Mouse (Mus musculus) heart, embryonic 14.5 days (tissue): ENCODE results near the gene Tm9sf3. TPM values are rescaled to one million over a fixed set of nuclear protein-coding genes. Genes with fewer than 3 reads are reported as not detected.

Experiments
- ATAC-seq: fragments of 200-750 bp; cut with Nextera tagmentation; 2 replicates; pipeline ENCODE4 v1.8.0; 2017; ENCODE audit warnings: low read depth, moderate TSS enrichment; ENCODE audit not compliant: insufficient number of reproducible peaks, insufficient read depth, low FRiP score
- H3K27ac ChIP-seq, 2 experiments: fragments of 200-500 bp in 1 of 2; fragments of 300-500 bp in 1 of 2; sonication (generic) in 1 of 2; replicated peaks in 1 of 2; 2 replicates each; pipeline ENCODE4 v1.5.1; 2012 to 2014; ENCODE audit warnings: low read depth in 2 of 2, low read length in 2 of 2, control low read depth in 1 of 2, mild to moderate bottlenecking in 1 of 2, mixed read lengths in 1 of 2; ENCODE audit not compliant: control insufficient read depth in 1 of 2, insufficient read depth in 1 of 2
- H3K27me3 ChIP-seq: fragments of 300-500 bp; sonication (generic); 2 replicates; pipeline ENCODE4 v1.6.1; 2014; ENCODE audit warnings: mild to moderate bottlenecking, low read length, control low read depth; ENCODE audit not compliant: control insufficient read depth, insufficient read depth
- H3K36me3 ChIP-seq: fragments of 300-500 bp; sonication (generic); 2 replicates; pipeline ENCODE4 v1.6.1; 2014; ENCODE audit warnings: mild to moderate bottlenecking, control low read depth, low read length, mixed read lengths; ENCODE audit not compliant: control insufficient read depth, insufficient read depth
- H3K4me1 ChIP-seq, 2 experiments: fragments of 200-500 bp in 1 of 2; fragments of 300-500 bp in 1 of 2; sonication (generic) in 1 of 2; 2 replicates each; pipeline ENCODE4 v1.6.1; 2012 to 2014; ENCODE audit warnings: low read length in 2 of 2, control low read depth in 1 of 2, mixed read lengths in 1 of 2; ENCODE audit not compliant: control insufficient read depth in 2 of 2, insufficient read depth in 2 of 2
- H3K4me2 ChIP-seq: fragments of 300-500 bp; sonication (generic); 2 replicates; pipeline ENCODE4 v1.6.1; 2014; ENCODE audit warnings: mild to moderate bottlenecking, low read length
- H3K4me3 ChIP-seq, 2 experiments: fragments of 200-500 bp in 1 of 2; fragments of 300-500 bp in 1 of 2; sonication (generic) in 1 of 2; 2 replicates each; pipeline ENCODE4 v1.5.1; 2012 to 2014; ENCODE audit warnings: low read length in 2 of 2, mild to moderate bottlenecking in 2 of 2, control low read depth in 1 of 2, low read depth in 1 of 2, moderate library complexity in 1 of 2; ENCODE audit not compliant: control insufficient read depth in 1 of 2, insufficient read depth in 1 of 2
- H3K9ac ChIP-seq: fragments of 300-500 bp; sonication (generic); 2 replicates; pipeline ENCODE4 v1.6.1; 2014; ENCODE audit warnings: mild to moderate bottlenecking, low read length
- H3K9me3 ChIP-seq: fragments of 300-500 bp; sonication (generic); 2 replicates; pipeline ENCODE4 v1.6.1; 2016; ENCODE audit warnings: low read length, control low read depth; ENCODE audit not compliant: control insufficient read depth
- WGBS: fragments of 180-500 bp; shearing (Covaris S2); extraction: QIAGEN DNeasy Blood & Tissue Kit; methylation state at CpG from one replicate; pipeline ENCODE4 v1.1.7; 2014; 5-methylcytosine and 5-hydroxymethylcytosine counted together
- polyA plus RNA-seq: library from polyadenylated mRNA; unstranded; fragments of >200 nt; fragmentation: Nextera tagmentation; extraction: Ambion mirVana; gene quantifications from 2 replicates; pipeline ENCODE4 v1.2.1, GENCODE M21; 2014

Tm9sf3 gene
- polyA plus RNA-seq, 1 experiment from 2014 or later, result 119 TPM

GRCm38 (mm10) chr19:41260736-41261135 lies 3.1 kb downstream of the Tm9sf3 start:
- H3K4me1 ChIP-seq, result peaks cover 0 to 29% of the 10 kb centered on the region in 2 experiments; a peak in 3 of 4 replicates
- 89% methylated on average over 3 of the region's 3 CpGs for WGBS

GRCm38 (mm10) chr19:41259256-41259655 lies 4.5 kb downstream of the Tm9sf3 start:
- Histone ChIP-seq H3K9ac (no peak overlapping the region), H3K4me1 (peaks cover 0 to 22% of the 10 kb centered on the region in 2 experiments; a peak in 1 of 4 replicates), H3K4me2 (no peak overlapping the region), H3K27me3 (no peaks in the 10 kb centered on the region), H3K9me3 (no peaks in the 10 kb centered on the region), H3K4me3 (no peak overlapping the region), H3K27ac (no peak overlapping the region), H3K36me3 (peaks cover 18% of the 10 kb centered on the region)
- WGBS, result 80% methylated on average over 6 of the region's 6 CpGs
- ATAC-seq, result no peak

More at GRCm38 (mm10) chr19:41260736-41261135, 3.1 kb downstream of the Tm9sf3 start:
- Histone ChIP-seq H3K27me3 (no peaks in the 10 kb centered on the region), H3K9ac (no peak overlapping the region), H3K27ac (no peak overlapping the region), H3K4me3 (no peak overlapping the region), H3K4me2 (no peak overlapping the region), H3K36me3 (peaks cover 8% of the 10 kb centered on the region; the same call in 1 of the 2 replicates), H3K9me3 (no peaks in the 10 kb centered on the region)
- ATAC-seq, result no peak

GRCm38 (mm10) chr19:41258707-41259106 lies 5.1 kb downstream of the Tm9sf3 start:
- WGBS, result 47% methylated on average over 2 of the region's 2 CpGs
- Histone ChIP-seq H3K27me3 (no peaks in the 10 kb centered on the region), H3K4me1 (peaks cover 0 to 22% of the 10 kb centered on the region in 2 experiments; a peak in 1 of 4 replicates), H3K4me3 (no peak overlapping the region), H3K27ac (no peak overlapping the region), H3K9me3 (no peaks in the 10 kb centered on the region), H3K4me2 (no peak overlapping the region), H3K36me3 (peaks cover 22% of the 10 kb centered on the region), H3K9ac (no peak overlapping the region)
- ATAC-seq, result no peak

DNA sequence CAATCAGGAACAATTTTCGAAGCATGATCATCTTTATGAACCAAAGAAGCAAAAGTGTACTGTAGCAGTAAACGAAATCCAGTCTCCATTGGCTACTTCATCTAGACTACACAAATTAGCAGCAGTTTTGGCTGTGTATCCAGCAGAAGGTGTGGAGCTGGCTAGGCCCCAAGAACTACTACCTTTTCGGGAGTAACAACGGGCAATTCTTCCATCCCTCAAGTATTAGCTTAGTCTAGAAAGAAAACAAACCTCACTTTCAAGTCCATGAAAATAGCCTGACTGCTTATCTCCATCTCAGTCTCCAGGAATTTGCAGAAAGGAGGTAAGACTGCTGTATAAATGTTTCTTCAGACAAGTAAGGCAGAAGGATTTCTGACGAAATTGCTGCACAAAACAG lies 9.2 kb downstream of the Tm9sf3 start:
- Histone ChIP-seq H3K27ac (no peak overlapping the region), H3K4me2 (no peak overlapping the region), H3K4me3 (no peak overlapping the region), H3K4me1 (peaks cover 2 to 13% of the 10 kb centered on the region in 2 experiments), H3K9me3 (no peaks in the 10 kb centered on the region), H3K36me3 (peaks cover 18% of the 10 kb centered on the region), H3K27me3 (no peaks in the 10 kb centered on the region), H3K9ac (no peak overlapping the region)
- ATAC-seq, result no peak
- 75% methylated on average over 5 of the region's 5 CpGs for WGBS

GRCm38 (mm10) chr19:41248968-41249367 lies 14.8 kb downstream of the Tm9sf3 start:
- no peak for ATAC-seq
- Histone ChIP-seq H3K4me1 (peaks cover 8 to 29% of the 10 kb centered on the region in 2 experiments), H3K27ac (peak overlapping the region; percentile 68 to 82; a peak in 3 of 4 replicates), H3K27me3 (no peaks in the 10 kb centered on the region), H3K4me3 (no peak overlapping the region), H3K9me3 (no peaks in the 10 kb centered on the region), H3K9ac (no peak overlapping the region), H3K36me3 (peaks cover 41% of the 10 kb centered on the region), H3K4me2 (no peak overlapping the region; the same call in 1 of the 2 replicates)
- 7% methylated on average over 4 of the region's 4 CpGs for WGBS

GRCm38 (mm10) chr19:41248271-41248670 lies 15.5 kb downstream of the Tm9sf3 start:
- no peaks in the 10 kb centered on the region for H3K27me3 ChIP-seq
- no peak overlapping the region for H3K4me3 ChIP-seq
- no peaks in the 10 kb centered on the region for H3K9me3 ChIP-seq
- ATAC-seq, result no peak
- 74% methylated on average over 3 of the region's 3 CpGs for WGBS
- H3K4me1 ChIP-seq, result peaks cover 8 to 29% of the 10 kb centered on the region in 2 experiments
- H3K27ac ChIP-seq, result peak overlapping the region in 1 of 2 experiments; percentile 68; a peak in 2 of 4 replicates
- peaks cover 39% of the 10 kb centered on the region for H3K36me3 ChIP-seq
- no peak overlapping the region for H3K4me2 ChIP-seq
- no peak overlapping the region for H3K9ac ChIP-seq

- H3K9me3 ChIP-seq, result no peaks in the 10 kb centered on the region
- peaks cover 8 to 25% of the 10 kb centered on the region in 2 experiments for H3K4me1 ChIP-seq
- ATAC-seq, result no peak
- H3K9ac ChIP-seq, result no peak overlapping the region
- 46% methylated on average over 4 of the region's 4 CpGs for WGBS
- H3K27ac ChIP-seq, result 0 out of 4 replicates have a peak overlapping the region, but pooled peaks of 1 of the 2 experiments have one; percentile 44
- peaks cover 58% of the 10 kb centered on the region for H3K36me3 ChIP-seq
- no peak overlapping the region for H3K4me2 ChIP-seq
- no peak overlapping the region for H3K4me3 ChIP-seq
- no peaks in the 10 kb centered on the region for H3K27me3 ChIP-seq
Observed at GRCm38 (mm10) chr19:41246271-41246670, 17.5 kb downstream of the Tm9sf3 start.

DNA sequence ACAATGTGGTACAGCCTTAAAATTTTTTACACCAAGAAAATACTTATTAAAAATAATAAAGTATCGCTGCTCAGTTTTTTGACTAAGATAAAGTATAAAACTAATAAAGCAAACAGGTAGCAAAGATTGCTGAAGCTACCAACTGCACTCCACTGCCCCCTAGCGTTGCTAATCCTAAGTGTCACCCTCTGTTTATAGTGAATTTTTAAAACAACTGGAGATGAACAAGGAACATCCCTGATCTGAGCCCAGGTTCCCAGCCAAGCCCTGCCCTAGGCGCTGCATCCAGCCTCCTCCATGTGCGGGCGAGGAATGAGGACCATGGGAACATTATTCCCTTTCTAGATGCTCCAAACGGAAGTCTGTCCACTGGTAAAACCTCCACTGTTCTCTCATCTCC lies 19.2 kb downstream of the Tm9sf3 start:
- Histone ChIP-seq H3K36me3 (peaks cover 74% of the 10 kb centered on the region), H3K27ac (no peak overlapping the region), H3K27me3 (no peaks in the 10 kb centered on the region), H3K4me2 (no peak overlapping the region), H3K9me3 (no peaks in the 10 kb centered on the region), H3K4me3 (no peak overlapping the region), H3K4me1 (peaks cover 6 to 22% of the 10 kb centered on the region in 2 experiments), H3K9ac (no peak overlapping the region)
- 73% methylated on average over 6 of the region's 6 CpGs for WGBS
- ATAC-seq, result no peak
